Mouse (Mus musculus): ENCODE data around the gene Osbpl8. TPM values are rescaled to one million over a fixed set of nuclear protein-coding genes. Genes with fewer than 3 reads are reported as not detected.
"Not testable (repeated sequence)": the region's sequence is repeated elsewhere in the genome, so short reads cannot be mapped to it uniquely, and the experiment has no call there.

Osbpl8 gene
- 10 to 100 TPM; 83.9 to 99.7 TPM for total RNA-seq (2021)

DNA sequence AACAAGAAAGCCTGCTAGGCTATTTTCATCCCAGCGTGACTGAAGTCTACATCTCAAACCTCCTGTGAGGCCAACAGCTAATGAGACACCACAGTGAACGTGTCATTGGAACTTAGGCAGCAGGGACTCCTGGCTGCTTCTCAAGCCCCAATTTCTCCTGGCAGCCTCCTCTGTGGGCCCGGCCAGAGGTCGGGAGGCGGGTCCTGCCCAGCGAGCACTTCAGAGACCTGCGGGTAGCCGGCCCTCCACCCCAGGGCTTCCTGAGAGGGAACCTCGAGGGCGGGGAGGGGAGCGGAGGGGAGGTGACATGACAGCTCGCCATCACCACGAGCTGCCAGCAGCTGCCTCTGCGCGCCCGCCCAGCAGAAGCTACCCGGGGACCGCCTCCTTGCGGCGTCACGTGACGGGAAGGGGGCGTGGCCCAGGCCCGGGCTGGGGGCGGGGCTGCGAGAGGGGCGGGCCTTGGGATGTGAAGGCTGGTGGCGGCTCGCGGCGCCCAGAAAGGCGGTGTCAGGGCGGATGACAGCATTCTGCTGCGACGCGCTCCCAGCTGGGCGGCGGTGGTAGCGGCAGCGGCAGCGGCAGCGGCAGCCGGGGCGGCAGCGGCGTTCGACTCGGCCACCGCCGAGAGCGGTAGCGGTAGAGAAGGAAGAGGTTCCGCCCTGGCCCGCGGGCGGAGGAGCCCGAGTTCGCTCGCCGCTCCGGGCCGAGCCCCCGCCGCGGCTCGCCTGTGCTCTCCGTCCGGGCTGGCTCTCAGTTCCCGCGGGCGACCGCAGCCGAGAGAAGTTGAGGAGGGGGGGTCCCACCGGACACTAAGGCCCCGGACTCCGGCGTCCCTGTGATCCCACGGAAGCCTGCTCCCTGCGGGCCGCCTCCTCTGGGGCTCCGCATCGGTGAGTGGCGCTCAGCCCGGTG, at the start of gene Osbpl8:
Gene Osbpl8 (plus strand): TSS at position 449 of the 915 bp plus-strand sequence.
- intact Hi-C loops (cut with DNase I): loop anchor here (5.0 kb wide), 1 partner anchor 88 kb away; no protein-coding TSS in a partner anchor
- DNase-seq (ENCODE audit: low spot score in 2 of 2): peak; percentile 99

DNA sequence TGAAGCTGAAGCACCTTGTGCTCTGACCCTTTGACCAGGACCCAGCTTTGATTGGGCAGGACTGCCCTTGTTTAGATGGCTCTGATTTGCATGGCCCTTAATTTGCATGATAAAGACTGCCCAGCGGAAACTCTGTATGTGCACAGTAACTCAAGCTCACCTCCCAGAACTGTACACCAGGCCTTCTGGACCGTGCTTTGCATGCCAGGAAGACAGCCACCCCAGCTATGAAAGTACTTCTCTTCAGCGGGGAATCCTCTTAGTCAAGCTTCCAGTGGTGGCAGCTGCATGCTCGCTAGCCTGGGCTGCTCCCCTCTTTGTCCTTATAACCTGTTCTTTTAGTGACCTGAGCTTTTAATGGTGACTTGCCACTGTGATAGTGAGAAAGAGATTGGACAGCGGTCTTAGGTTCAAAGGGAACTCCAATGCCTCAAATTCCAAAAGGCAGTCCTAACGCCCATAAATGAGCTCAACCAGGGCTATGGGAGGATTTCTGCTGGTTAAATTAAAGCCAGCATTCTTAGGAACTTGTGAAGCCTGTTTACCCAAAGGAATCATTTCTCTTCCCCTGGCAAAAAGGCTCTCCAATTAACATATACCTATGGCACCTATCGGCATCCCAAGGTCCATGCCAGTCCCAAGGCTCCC, 47.2 kb upstream of the Osbpl8 start:
- intact Hi-C loops (cut with DNase I): no loop called here
- no peak for DNase-seq (ENCODE audit: low spot score in 2 of 2)

DNA sequence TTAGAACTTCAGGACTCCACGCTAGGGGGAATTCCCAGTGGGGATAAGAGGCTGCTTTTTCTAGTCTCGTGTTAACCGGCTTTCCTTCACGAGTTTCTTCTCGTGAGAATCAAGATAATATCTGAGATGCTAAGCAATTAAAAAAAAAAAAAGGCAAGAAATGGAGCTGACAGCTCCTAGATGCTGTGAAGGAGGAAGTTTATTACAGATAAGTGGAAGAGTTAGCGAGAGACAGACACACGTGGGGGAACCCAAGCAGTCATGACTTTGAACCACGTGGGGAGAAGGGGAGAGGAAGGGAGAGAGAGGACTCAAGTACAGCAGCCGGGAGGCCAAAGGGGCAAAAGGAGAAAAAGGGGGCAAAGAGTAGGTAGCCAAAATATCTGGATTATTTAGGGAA, 46.3 kb upstream of the Osbpl8 start:
- intact Hi-C loops (cut with DNase I): no loop called here
- DNase-seq (ENCODE audit: low spot score in 2 of 2): no peak

DNA sequence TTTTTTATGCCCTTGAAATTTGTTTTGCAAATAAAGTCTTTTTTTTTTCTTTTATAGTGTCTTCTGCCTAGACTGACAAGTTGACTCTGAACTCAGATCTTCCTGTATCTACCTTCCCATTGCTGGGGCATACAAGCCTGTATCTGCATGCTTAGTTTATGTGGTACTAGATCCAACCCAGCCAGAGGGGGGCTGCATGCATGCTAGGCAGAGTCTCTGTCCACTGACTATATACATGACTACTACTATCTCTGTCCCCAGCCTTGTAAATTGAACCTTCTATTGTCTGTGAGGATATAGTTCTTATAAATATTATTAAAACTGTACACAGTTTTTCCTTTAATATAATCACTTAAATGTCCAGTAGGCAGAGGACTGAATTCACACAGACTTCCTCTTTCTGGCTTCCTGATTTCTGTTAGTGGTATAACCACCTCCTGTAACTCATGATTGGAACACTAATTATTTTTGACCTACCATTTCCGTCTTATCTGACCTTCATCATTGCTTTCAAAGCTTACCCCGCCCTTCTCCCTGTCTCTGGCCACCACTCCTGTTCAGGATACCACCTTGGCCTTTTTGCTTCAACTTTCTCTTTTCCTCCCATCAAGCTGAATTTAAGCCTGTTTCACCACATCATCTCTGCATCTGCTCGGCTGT, 45.4 kb upstream of the Osbpl8 start:
- DNase-seq (ENCODE audit: low spot score in 2 of 2): no peak
- intact Hi-C loops (cut with DNase I): no loop called here

DNA sequence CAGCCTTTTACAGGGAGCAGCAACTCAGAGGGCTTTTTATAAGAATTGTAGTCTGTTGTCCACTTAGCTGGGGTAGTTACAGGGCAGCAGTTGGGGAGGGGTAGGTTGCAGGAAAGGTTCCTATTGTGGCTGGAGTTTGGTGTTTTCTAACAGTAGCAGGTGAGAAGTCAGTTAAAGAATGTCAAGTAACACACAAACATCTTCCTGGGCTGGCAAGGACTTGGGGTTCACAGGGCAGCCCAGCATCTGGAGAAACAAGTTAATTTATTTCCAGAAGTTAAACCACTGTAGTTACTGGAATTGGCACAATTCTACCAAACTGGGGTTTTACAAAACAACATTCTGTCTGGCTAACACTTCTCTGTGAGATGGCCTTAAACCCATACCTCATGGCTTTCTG, 44.8 kb upstream of the Osbpl8 start:
- intact Hi-C loops (cut with DNase I): loop anchor here (10.0 kb wide), 1 partner anchor 835 kb away; no protein-coding TSS in a partner anchor
- no peak for DNase-seq (ENCODE audit: low spot score in 2 of 2)

DNA sequence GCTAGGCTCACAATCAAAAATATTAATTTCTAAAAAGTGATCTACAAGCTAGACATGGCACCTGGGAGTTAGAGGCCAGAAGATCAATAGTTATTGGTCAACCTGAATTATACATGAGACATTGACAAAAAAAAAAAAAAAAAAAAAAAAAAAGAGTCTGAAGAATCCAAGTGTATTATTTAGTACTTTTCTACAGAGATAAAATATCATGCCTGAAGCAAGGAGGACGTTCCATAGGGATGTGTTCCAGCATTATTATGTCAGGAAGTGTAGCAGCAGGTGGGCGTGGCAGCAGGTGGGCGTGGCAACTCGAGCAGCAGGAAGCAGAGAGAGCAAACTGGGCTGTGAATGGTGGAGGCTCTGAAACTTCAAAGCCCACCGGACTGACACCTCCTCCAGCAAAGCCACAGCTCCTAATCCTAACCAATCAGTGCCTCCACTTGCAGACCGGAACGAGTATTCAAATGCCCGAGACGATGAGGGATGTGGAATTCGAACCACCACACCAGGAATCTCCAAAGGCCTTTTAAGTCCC, 41.6 kb upstream of the Osbpl8 start:
- DNase-seq (ENCODE audit: low spot score in 2 of 2): no peak
- intact Hi-C loops (cut with DNase I): loop anchor here (10.0 kb wide), 1 partner anchor 832 kb away; no protein-coding TSS in a partner anchor

DNA sequence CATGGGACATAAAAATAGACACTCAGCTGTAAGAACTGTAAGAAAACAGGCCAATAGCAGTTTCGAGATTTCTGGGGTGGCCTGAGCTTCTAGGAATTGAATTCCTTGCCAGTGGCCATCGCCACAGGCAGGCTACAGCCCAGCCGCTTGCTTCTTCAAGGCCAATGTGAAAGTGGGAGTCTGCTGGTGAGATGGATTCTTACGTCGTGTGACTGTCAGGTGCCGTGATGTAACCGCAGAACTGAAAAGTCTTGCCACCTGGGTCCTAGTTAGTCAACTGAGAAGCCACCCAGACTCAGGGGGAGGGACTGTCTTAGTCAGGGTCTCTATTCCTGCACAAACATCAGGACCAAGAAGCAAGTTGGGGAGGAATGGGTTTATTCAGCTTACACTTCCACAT, 40.4 kb upstream of the Osbpl8 start:
- intact Hi-C loops (cut with DNase I): loop anchor here (10.0 kb wide), 1 partner anchor 831 kb away; no protein-coding TSS in a partner anchor
- DNase-seq (ENCODE audit: low spot score in 2 of 2): no peak

DNA sequence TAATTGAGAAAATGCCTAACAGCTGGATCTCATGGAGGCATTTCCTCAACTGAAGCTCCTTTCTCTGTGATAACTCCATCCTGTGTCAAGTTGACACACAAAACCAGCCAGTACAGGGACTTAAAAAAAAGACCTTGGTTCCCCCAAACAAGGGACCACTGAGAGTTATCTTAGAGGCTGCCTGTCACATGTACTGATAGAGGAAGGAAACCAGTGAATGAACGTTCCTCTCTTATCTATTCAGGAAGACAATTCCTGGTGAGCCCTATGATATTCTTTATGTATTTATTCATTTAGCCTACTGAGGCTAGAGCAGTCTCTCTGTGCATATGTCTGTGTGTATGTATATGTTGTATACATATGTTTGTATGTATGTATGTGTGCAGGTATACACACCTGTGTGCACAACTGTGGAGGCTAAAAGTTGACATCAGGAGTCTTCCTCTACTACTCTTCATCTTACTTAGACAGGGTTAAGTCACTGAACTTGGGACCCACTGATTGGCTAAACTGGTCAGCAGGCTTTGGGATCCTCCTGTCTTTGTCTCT, 39.7 kb upstream of the Osbpl8 start:
- no peak for DNase-seq (ENCODE audit: low spot score in 2 of 2)
- intact Hi-C loops (cut with DNase I): loop anchor here (10.0 kb wide), 1 partner anchor 830 kb away; no protein-coding TSS in a partner anchor

DNA sequence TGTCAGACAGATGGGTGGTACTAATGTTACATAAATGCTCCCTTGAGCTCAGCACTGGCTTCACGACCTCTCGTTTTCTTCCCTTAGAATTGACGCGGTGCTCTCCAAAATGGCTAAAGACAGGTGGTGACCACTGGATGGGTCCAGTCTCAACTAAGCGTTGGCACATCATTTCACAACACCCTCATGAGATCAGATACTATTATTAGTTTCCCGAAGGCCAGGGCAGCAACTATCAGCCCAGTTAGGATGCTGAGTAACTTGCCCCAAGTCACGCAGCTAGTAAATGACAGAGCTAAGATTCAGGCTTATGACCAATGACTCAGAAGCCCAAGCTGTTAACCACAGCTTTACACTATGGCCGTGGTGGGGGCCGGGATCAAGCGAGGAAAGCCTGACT, 37.2 kb upstream of the Osbpl8 start:
- no peak for DNase-seq (ENCODE audit: low spot score in 2 of 2)
- intact Hi-C loops (cut with DNase I): loop anchor here (10.0 kb wide), 1 partner anchor 827 kb away; no protein-coding TSS in a partner anchor

DNA sequence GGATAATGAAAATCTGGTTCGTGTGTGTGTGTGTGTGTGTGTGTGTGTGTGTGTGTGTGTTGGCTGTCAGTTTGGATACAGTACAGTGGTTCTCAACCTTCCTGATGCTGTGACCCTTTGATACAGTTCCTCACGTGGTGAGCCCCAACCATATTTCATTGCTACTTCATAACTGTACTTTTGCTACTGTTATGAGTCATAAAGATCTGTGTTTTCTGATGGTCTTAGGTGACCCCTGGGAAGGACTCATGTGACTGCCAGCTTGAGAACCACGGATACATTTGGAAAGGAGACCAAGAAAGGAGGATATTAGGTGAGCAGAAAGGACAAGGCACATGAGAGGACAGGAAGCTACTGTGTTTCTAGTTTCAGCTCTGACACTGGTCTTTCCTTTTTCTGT, 36.1 kb upstream of the Osbpl8 start:
- intact Hi-C loops (cut with DNase I): loop anchor here (10.0 kb wide), 1 partner anchor 826 kb away; no protein-coding TSS in a partner anchor
- no peak for DNase-seq (ENCODE audit: low spot score in 2 of 2)

DNA sequence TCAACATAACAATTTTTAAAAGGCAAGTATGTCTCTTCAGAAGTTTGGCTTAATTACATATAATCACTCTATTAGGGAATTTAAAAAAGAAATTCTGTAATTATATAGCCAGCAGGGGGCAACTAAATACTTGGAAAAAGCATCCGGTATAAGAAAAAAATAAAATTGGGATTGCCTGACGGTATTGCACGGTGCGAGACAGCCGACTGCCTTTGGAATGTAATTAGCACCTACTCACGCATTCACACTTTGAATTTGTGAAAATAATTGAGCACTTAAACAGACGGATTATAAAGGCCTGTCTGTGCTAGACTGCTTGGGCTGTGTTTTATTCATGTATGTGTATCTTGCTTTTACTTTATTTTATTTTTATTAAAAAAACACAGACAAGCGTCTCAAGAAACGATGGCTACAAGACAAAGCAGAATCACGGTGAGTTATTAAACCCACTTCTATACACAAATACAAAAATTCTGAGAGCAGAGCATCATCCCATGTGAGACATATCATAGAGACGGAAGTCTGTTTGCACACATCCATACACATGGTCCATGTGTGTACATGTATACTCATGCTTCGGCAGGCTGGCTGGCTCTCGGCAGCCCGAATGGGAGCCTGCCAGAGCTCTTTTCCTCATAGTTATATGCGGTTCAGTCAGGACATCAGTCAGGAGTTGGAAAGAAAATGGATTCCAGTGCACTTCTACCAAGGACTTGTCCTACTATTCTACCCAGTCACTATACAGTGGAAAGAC, 34.5 kb upstream of the Osbpl8 start:
- intact Hi-C loops (cut with DNase I): loop anchor here (10.0 kb wide), 1 partner anchor 825 kb away; no protein-coding TSS in a partner anchor
- no peak for DNase-seq (ENCODE audit: low spot score in 2 of 2)

DNA sequence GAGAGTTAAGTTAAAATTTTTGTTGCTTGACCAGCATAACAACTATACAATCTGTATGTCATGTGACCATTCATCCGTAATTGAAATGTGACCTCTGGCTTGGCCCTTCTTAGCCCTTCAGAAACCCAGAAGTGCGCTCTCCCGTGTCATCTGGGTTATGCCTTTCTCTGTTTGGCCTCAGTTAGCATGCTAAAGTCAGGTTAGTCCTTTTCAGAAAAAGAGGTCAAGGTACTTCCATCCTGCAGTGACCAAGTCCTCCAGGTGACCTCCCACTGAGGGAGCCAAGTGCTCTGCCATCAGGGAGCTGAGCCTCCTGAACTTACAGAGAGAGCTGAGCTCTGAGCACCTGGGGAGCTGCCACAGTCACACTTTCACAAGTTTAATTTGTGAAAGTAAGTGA, 33.7 kb upstream of the Osbpl8 start:
- no peak for DNase-seq (ENCODE audit: low spot score in 2 of 2)
- intact Hi-C loops (cut with DNase I): no loop called here

DNA sequence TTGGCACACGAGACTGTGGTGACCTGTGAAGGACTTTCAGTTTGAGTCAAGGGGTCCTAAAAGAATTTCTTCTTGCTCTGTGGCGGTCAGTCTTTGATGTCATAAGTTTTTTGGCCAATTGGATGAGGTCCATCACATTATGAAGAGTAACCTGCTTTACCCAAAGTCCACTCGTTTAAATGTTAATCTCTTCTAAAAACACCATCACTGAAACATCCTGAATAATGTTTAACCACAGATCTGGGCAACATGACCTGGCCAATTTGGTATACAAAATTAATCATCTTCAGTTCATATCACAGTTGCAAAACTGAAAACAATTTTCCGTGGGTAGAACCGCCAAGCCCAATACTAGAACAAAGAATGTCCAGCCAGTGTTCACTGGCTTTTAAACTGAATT, 31.3 kb upstream of the Osbpl8 start:
- DNase-seq (ENCODE audit: low spot score in 2 of 2): no peak
- intact Hi-C loops (cut with DNase I): no loop called here

DNA sequence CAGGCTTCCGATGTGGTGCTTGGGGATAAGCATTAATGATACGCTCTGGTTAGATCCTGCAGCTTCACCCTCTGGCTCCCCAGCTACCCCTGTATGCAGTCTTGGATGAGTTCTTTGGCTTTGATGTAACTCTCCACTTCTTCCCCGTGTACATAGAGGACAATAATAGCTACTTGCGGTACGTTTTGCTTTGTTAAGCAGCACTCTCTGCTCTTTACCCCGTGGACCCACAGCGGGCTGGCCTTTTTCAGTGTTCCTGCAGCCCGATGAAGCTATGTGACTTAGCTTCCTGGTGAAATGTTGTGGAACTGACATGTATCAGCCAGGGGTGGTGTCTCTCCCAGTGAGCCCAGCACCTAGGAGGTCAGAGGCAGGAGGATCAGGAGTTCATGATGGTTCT, 30.6 kb upstream of the Osbpl8 start:
- DNase-seq (ENCODE audit: low spot score in 2 of 2): no peak
- intact Hi-C loops (cut with DNase I): no loop called here

DNA sequence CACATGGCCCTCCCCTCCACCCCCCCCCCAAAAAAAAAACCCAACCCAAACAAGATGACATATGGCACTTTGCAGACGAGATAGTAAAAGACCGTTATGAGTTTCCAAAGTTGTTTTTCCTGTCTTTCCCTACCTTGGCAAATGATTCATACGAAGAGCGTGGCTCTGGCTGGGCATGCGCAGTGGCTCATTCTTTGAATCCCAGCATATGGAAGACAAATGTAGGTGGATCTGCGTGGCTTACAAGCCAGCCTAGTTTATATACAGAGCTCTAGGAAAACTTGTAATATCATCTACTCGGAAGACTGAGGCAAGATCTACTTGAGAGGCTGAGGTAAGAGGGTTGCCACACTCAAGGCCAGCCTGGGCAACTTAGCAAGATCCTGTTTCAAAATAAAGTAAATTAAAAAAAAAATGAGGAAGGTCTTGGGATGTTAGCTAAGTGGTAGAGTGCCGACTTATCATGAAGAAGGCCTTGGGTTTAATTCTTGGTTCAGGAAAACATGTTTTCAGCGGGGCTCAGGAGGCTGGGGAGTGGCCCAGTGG, 30.1 kb upstream of the Osbpl8 start:
- DNase-seq (ENCODE audit: low spot score in 2 of 2): peak; percentile 30 to 61
- intact Hi-C loops (cut with DNase I): no loop called here

DNA sequence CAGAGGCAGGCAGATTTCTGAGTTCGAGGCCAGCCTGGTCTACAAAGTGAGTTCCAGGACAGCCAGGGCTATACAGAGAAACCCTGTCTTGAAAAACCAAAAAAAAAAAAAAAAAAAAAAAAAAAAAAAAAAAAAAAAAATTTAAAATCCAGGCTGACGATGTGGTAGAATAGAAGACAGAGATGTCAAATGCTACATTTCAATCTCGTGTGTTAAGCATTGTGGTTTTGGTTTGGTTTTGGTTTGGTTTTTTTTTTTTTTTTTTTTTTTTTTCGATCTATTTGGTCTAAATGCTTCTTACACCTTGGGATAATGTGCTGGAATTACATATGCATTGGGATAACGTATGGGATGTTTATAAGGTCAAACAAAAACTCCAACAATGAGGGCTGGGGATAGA, 28.2 kb upstream of the Osbpl8 start:
- intact Hi-C loops (cut with DNase I); DNase-seq (ENCODE audit: low spot score in 2 of 2): not testable (repeated sequence)

DNA sequence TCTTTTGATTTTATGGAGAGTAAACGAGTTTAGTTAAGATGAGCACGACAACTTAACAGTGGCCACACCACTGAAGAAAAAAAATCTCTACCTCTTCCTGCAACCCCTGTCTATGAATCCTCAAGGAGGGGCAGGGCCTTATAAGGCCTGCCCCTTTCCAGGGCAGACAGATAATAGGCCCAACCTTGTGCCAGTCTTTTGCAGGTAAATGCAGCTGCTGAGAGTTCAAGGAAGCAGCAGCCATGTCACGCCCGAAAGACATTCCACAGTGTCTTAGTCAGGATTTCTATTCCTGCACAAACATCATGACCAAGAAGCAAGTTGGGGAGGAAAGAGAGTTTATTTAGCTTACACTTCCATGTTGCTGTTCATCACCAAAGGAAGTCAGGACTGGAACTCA, 26.6 kb upstream of the Osbpl8 start:
- DNase-seq (ENCODE audit: low spot score in 2 of 2): no peak
- intact Hi-C loops (cut with DNase I): no loop called here

DNA sequence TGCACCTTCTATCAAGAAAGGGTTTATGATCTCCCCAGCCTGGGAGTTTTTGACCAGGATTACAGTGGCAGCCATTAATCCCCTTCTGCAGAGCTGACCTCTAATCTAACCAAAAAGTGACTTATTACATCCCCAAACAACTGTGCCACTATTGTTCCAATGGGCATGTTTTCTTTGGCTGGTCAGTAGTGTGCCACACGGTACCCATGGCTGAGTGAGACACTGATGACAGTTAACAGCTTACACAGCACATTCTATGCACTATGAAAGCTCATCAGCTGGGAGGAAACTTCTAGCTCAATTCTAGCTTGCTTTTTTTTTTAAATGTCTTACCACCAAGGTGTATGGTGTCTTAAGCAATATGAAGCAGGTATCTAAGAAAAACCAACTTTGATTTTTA, 25.4 kb upstream of the Osbpl8 start:
- DNase-seq (ENCODE audit: low spot score in 2 of 2): no peak
- intact Hi-C loops (cut with DNase I): no loop called here

DNA sequence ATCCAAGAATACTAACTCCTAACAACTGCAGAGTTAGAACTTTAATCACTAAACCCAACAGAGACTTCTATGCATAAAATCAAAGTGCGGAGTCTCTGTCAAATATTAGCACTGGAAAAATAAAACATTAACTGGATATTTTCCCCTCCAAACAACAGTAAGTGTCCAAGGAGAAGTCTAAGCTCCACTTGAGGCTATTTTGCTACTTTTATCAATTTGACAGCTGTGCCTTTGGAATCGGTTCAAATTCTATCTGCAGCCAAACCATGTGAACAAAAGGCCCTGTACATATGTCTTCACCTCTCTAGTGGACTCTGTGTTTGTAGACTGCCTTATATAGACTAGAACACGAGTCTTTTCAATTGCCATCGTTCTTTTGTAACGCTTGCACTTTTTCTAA, 24.7 kb upstream of the Osbpl8 start:
- intact Hi-C loops (cut with DNase I): no loop called here
- DNase-seq (ENCODE audit: low spot score in 2 of 2): no peak
